Comparison of ENCODE assay signal across 26 mouse cellular contexts in the genomic region with DNA sequence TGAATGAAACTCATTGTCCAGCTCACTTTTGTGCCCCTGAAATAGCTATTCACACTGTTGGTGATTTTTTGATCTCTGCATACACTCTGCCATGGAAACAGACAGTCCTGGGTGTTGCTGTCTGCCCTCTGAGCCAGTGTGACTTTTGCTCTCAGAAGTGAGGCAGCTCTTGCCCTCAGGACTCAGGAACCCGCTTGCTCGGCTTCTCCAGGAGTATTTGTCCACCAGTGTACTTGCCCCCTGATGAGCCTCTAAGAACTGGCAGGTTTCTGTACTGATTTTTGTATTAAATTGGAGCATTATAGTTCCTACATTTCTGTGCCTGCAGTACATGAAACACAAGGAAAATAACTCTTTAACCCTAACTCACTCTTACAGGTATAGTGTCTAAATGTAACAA. TPM values are rescaled to one million over a fixed set of nuclear protein-coding genes. Genes with fewer than 3 reads are reported as not detected.
A peak's percentile ranks its signal among the peaks of the same experiment; 100 is the strongest.
DNase-seq lines count a peak whose midpoint lies in the region; ATAC-seq and TF ChIP-seq lines count a peak whose summit lies in the region.
"Had no signal": no experiment of that assay in that cellular context is flagged by ENCODE, and none has a peak within 500 bp of the region (broad histone marks: within the 10 kb centered on the region; RNA-seq: fewer than 3 reads in every experiment).

No protein-coding gene starts in this region.

- WGBS in hindbrain, postnatal 0 days, result 68% methylated on average over 2 of the region's 2 CpGs
- 76% methylated on average over 2 of the region's 2 CpGs for WGBS in hindbrain, embryonic 12.5 days
- 87% methylated on average over 2 of the region's 2 CpGs for WGBS in kidney, postnatal 0 days
- WGBS in neural tube, embryonic 11.5 days, result 88% methylated on average over 2 of the region's 2 CpGs

- H3K4me1 ChIP-seq in hindbrain, postnatal 0 days (ENCODE audit: insufficient read depth, low read length), result no peaks in the 10 kb centered on the region
- H3K4me1 ChIP-seq in hindbrain, embryonic 12.5 days, result no peaks in the 10 kb centered on the region; the same call in 1 of the 2 replicates
- H3K4me1 ChIP-seq in kidney, postnatal 0 days (replicated peaks; ENCODE audit: insufficient read depth, low read length), result no peaks in the 10 kb centered on the region
- H3K4me1 ChIP-seq in neural tube, embryonic 11.5 days (ENCODE audit: control insufficient read depth, insufficient read depth, low read length), result no peaks in the 10 kb centered on the region
- H3K4me1 ChIP-seq: embryonic facial prominence, embryonic 10.5 days; forebrain, embryonic 12.5 days; forebrain, embryonic 15.5 days had no signal

- ATAC-seq in hindbrain, postnatal 0 days, result no peak
- ATAC-seq in hindbrain, embryonic 12.5 days (ENCODE audit: low FRiP score), result no peak
- no peak for ATAC-seq in kidney, postnatal 0 days (replicated peaks; ENCODE audit: low FRiP score, low read depth)
- ATAC-seq in neural tube, embryonic 11.5 days (ENCODE audit: insufficient read depth, low FRiP score, low TSS enrichment), result no peak
- ATAC-seq: activated CD4-positive, CD25-positive, alpha-beta regulatory T cell, adult 4 months; forebrain, embryonic 15.5 days had no signal

- DNase-seq in heart, adult 11 months, result peak; percentile 67
- no peak for DNase-seq in heart, postnatal 10 days
- no peak for DNase-seq in hindbrain, postnatal 0 days (ENCODE audit: low spot score)
- DNase-seq in kidney, postnatal 0 days (ENCODE audit: low spot score), result no peak
- no peak for DNase-seq in kidney, adult 18-20 months
- DNase-seq in neural tube, embryonic 11.5 days (ENCODE audit: low spot score), result no peak
- DNase-seq in neural tube, embryonic 10.5 days (ENCODE audit: extremely low spot score, low spot score), result no peak
- DNase-seq: adrenal gland, adult 8-10 months; adrenal gland, postnatal 25 days; cerebellum, adult 11-12 months; cerebellum, adult 8-10 months; cerebellum, postnatal 10 days; cerebellum, postnatal 36 days; embryo, embryonic 11 days; gastrocnemius, postnatal 25 days; heart, postnatal 14 days; heart, postnatal 4 days had no signal

- H3K4me2 ChIP-seq in hindbrain, postnatal 0 days (ENCODE audit: low read depth, low read length), result no peak overlapping the region
- H3K4me2 ChIP-seq in hindbrain, embryonic 12.5 days (replicated peaks), result no peak overlapping the region
- H3K4me2 ChIP-seq in kidney, postnatal 0 days (ENCODE audit: low read length), result no peak overlapping the region
- no peak overlapping the region for H3K4me2 ChIP-seq in neural tube, embryonic 11.5 days (ENCODE audit: low read depth)
- H3K4me2 ChIP-seq: embryonic facial prominence, embryonic 13.5 days; forebrain, embryonic 12.5 days; forebrain, embryonic 15.5 days; heart, embryonic 11.5 days; heart, embryonic 15.5 days had no signal

- no peak overlapping the region for H3K9ac ChIP-seq in hindbrain, postnatal 0 days (replicated peaks; ENCODE audit: low read length)
- H3K9ac ChIP-seq in hindbrain, embryonic 12.5 days, result no peak overlapping the region
- no peak overlapping the region for H3K9ac ChIP-seq in kidney, postnatal 0 days (ENCODE audit: low read depth, low read length)
- no peak overlapping the region for H3K9ac ChIP-seq in neural tube, embryonic 11.5 days (ENCODE audit: low read length)
- H3K9ac ChIP-seq: embryonic facial prominence, embryonic 13.5 days; forebrain, embryonic 12.5 days; forebrain, embryonic 15.5 days; heart, embryonic 15.5 days had no signal

- H3K36me3 ChIP-seq in hindbrain, postnatal 0 days (ENCODE audit: insufficient read depth, low read length), result peaks cover 26% of the 10 kb centered on the region; the same call in 1 of the 2 replicates
- H3K36me3 ChIP-seq in hindbrain, embryonic 12.5 days, result peaks cover 42% of the 10 kb centered on the region
- H3K36me3 ChIP-seq in kidney, postnatal 0 days (ENCODE audit: insufficient read depth, low read length), result peaks cover 12% of the 10 kb centered on the region; the same call in 1 of the 2 replicates
- H3K36me3 ChIP-seq in neural tube, embryonic 11.5 days (ENCODE audit: control insufficient read depth, insufficient read depth, low read length), result peaks cover 7% of the 10 kb centered on the region

- intact Hi-C loops in heart, postnatal 10 days (cut with DNase I), result no loop called here

- no peaks in the 10 kb centered on the region for H3K9me3 ChIP-seq in hindbrain, postnatal 0 days (ENCODE audit: low read length)
- H3K9me3 ChIP-seq in hindbrain, embryonic 12.5 days (replicated peaks), result no peaks in the 10 kb centered on the region
- H3K9me3 ChIP-seq in kidney, postnatal 0 days (replicated peaks; ENCODE audit: low read length), result no peaks in the 10 kb centered on the region
- no peaks in the 10 kb centered on the region for H3K9me3 ChIP-seq in neural tube, embryonic 11.5 days (ENCODE audit: control insufficient read depth, low read length)
- H3K9me3 ChIP-seq: embryonic facial prominence, embryonic 10.5 days; embryonic facial prominence, embryonic 13.5 days; forebrain, embryonic 12.5 days; forebrain, embryonic 15.5 days; heart, embryonic 15.5 days had no signal

- H3K27me3 ChIP-seq in hindbrain, postnatal 0 days (ENCODE audit: insufficient read depth, low read length), result no peaks in the 10 kb centered on the region
- H3K27me3 ChIP-seq in hindbrain, embryonic 12.5 days, result no peaks in the 10 kb centered on the region
- H3K27me3 ChIP-seq in kidney, postnatal 0 days (ENCODE audit: insufficient read depth, low read length), result no peaks in the 10 kb centered on the region
- H3K27me3 ChIP-seq in neural tube, embryonic 11.5 days (ENCODE audit: control insufficient read depth, insufficient read depth, low read length), result no peaks in the 10 kb centered on the region
- H3K27me3 ChIP-seq: embryonic facial prominence, embryonic 13.5 days; forebrain, embryonic 12.5 days; forebrain, embryonic 15.5 days; heart, embryonic 15.5 days had no signal

- 0 out of 2 replicates have a peak overlapping the region, but pooled peaks have one; percentile 22 for H3K27ac ChIP-seq in hindbrain, postnatal 0 days
- no peak overlapping the region for H3K27ac ChIP-seq in hindbrain, embryonic 12.5 days
- peak overlapping the region; percentile 15; the same call in 1 of the 2 replicates for H3K27ac ChIP-seq in kidney, postnatal 0 days
- 0 out of 2 replicates have a peak overlapping the region, but pooled peaks have one; percentile 20 for H3K27ac ChIP-seq in neural tube, embryonic 11.5 days (ENCODE audit: low read depth, low read length)
- H3K27ac ChIP-seq: embryonic facial prominence, embryonic 10.5 days; embryonic facial prominence, embryonic 13.5 days; forebrain, embryonic 12.5 days; forebrain, embryonic 15.5 days; heart, embryonic 15.5 days had no signal

- no peak overlapping the region for H3K4me3 ChIP-seq in hindbrain, postnatal 0 days (ENCODE audit: low read length)
- no peak overlapping the region for H3K4me3 ChIP-seq in hindbrain, embryonic 12.5 days
- no peak overlapping the region for H3K4me3 ChIP-seq in kidney, postnatal 0 days (replicated peaks; ENCODE audit: low read depth, low read length)
- H3K4me3 ChIP-seq in neural tube, embryonic 11.5 days (ENCODE audit: low read depth, low read length), result no peak overlapping the region
- H3K4me3 ChIP-seq: embryonic facial prominence, embryonic 10.5 days; embryonic facial prominence, embryonic 13.5 days; erythroblast, embryonic 14.5 days; forebrain, embryonic 12.5 days; forebrain, embryonic 15.5 days; heart, embryonic 15.5 days had no signal

- TF ChIP-seq CTCF in hindbrain, postnatal 0 days (IDR thresholded peaks at IDR 0.05; ENCODE audit: low read depth), result no peak
- no peak for TF ChIP-seq CTCF in kidney, postnatal 0 days (IDR thresholded peaks at IDR 0.05; ENCODE audit: low read depth)

RNA-seq across cellular contexts. Expression of a gene that starts 21.9 kb away (rescaled TPM):
- total RNA-seq in heart, postnatal 10 days (2021), result 10 to 100 TPM; 17.5 to 21.0 TPM
- 124 and 130 TPM in 2 replicates for total RNA-seq in hindbrain, postnatal 0 days (2014; rRNA removed)
- polyA plus RNA-seq in hindbrain, postnatal 0 days (2015; fragmentation: Nextera tagmentation; extraction: Ambion mirVana), result 79.5 and 88.7 TPM in 2 replicates
- 149 and 152 TPM in 2 replicates for polyA plus RNA-seq in hindbrain, embryonic 12.5 days (2016; fragmentation: Nextera tagmentation; extraction: Ambion mirVana)
- polyA plus RNA-seq in kidney, postnatal 0 days (2015; fragmentation: Nextera tagmentation; extraction: Ambion mirVana), result 79.2 and 79.6 TPM in 2 replicates
- polyA plus RNA-seq in neural tube, embryonic 11.5 days (2014; fragmentation: Nextera tagmentation; extraction: Ambion mirVana), result 109 and 124 TPM in 2 replicates

RNA-seq across cellular contexts. Expression of a gene that starts 33.0 kb away (rescaled TPM):
- total RNA-seq in heart, postnatal 10 days (2021), result 1 to 10 TPM; 4.5 to 5.4 TPM
- 7.6 and 11.8 TPM in 2 replicates for total RNA-seq in hindbrain, postnatal 0 days (2014; rRNA removed)
- polyA plus RNA-seq in hindbrain, postnatal 0 days (2015; fragmentation: Nextera tagmentation; extraction: Ambion mirVana), result 7.3 and 7.7 TPM in 2 replicates
- polyA plus RNA-seq in hindbrain, embryonic 12.5 days (2016; fragmentation: Nextera tagmentation; extraction: Ambion mirVana), result 10.7 and 12.9 TPM in 2 replicates
- polyA plus RNA-seq in kidney, postnatal 0 days (2015; fragmentation: Nextera tagmentation; extraction: Ambion mirVana), result 18.2 and 19.9 TPM in 2 replicates
- polyA plus RNA-seq in neural tube, embryonic 11.5 days (2014; fragmentation: Nextera tagmentation; extraction: Ambion mirVana), result 6.6 and 7.8 TPM in 2 replicates

RNA-seq across cellular contexts. Expression of a gene that starts 33.0 kb away (rescaled TPM):
- 1 to 10 TPM; 9.1 to 9.4 TPM for total RNA-seq in heart, postnatal 10 days (2021)
- total RNA-seq in hindbrain, postnatal 0 days (2014; rRNA removed), result 37.5 and 46.1 TPM in 2 replicates
- 36.8 and 42.6 TPM in 2 replicates for polyA plus RNA-seq in hindbrain, postnatal 0 days (2015; fragmentation: Nextera tagmentation; extraction: Ambion mirVana)
- polyA plus RNA-seq in hindbrain, embryonic 12.5 days (2016; fragmentation: Nextera tagmentation; extraction: Ambion mirVana), result 9.4 and 10.2 TPM in 2 replicates
- 43.4 and 46.6 TPM in 2 replicates for polyA plus RNA-seq in kidney, postnatal 0 days (2015; fragmentation: Nextera tagmentation; extraction: Ambion mirVana)
- polyA plus RNA-seq in neural tube, embryonic 11.5 days (2014; fragmentation: Nextera tagmentation; extraction: Ambion mirVana), result 9.1 and 9.9 TPM in 2 replicates

RNA-seq across cellular contexts. Expression of a gene that starts 39.9 kb away (rescaled TPM):
- total RNA-seq in heart, postnatal 10 days (2021), result 100 to 1,000 TPM; 965 to 994 TPM
- 418 and 469 TPM in 2 replicates for total RNA-seq in hindbrain, postnatal 0 days (2014; rRNA removed)
- polyA plus RNA-seq in hindbrain, postnatal 0 days (2015; fragmentation: Nextera tagmentation; extraction: Ambion mirVana), result 906 and 915 TPM in 2 replicates
- 894 and 983 TPM in 2 replicates for polyA plus RNA-seq in hindbrain, embryonic 12.5 days (2016; fragmentation: Nextera tagmentation; extraction: Ambion mirVana)
- 1,409 and 1,636 TPM in 2 replicates for polyA plus RNA-seq in kidney, postnatal 0 days (2015; fragmentation: Nextera tagmentation; extraction: Ambion mirVana)
- polyA plus RNA-seq in neural tube, embryonic 11.5 days (2014; fragmentation: Nextera tagmentation; extraction: Ambion mirVana), result 1,230 and 1,275 TPM in 2 replicates

RNA-seq across cellular contexts. Expression of a gene that starts 44.7 kb away (rescaled TPM):
- 10 to 100 TPM; 22.3 to 24.3 TPM for total RNA-seq in heart, postnatal 10 days (2021)
- 85.6 and 96.4 TPM in 2 replicates for total RNA-seq in hindbrain, postnatal 0 days (2014; rRNA removed)
- 63.5 and 76.2 TPM in 2 replicates for polyA plus RNA-seq in hindbrain, postnatal 0 days (2015; fragmentation: Nextera tagmentation; extraction: Ambion mirVana)
- polyA plus RNA-seq in hindbrain, embryonic 12.5 days (2016; fragmentation: Nextera tagmentation; extraction: Ambion mirVana), result 75.2 and 81.0 TPM in 2 replicates
- 129 and 131 TPM in 2 replicates for polyA plus RNA-seq in kidney, postnatal 0 days (2015; fragmentation: Nextera tagmentation; extraction: Ambion mirVana)
- polyA plus RNA-seq in neural tube, embryonic 11.5 days (2014; fragmentation: Nextera tagmentation; extraction: Ambion mirVana), result 75.3 and 82.7 TPM in 2 replicates
- polyA plus RNA-seq: activated CD4-positive, CD25-positive, alpha-beta regulatory T cell, adult 4 months had no signal
